Mouse (Mus musculus): ENCODE data around the gene Celf5. TPM values are rescaled to one million over a fixed set of nuclear protein-coding genes. Genes with fewer than 3 reads are reported as not detected.

The Celf5 gene
- polyA plus RNA-seq, 1 experiment from 2014 or later: 9.7 TPM

GRCm38 (mm10) chr10:81426081-81426671 lies 56.3 kb downstream of the Celf5 start:
- WGBS: 2% methylated on average over 20 of the region's 33 CpGs
- Histone ChIP-seq H3K4me3 (ENCODE audit: low read depth, low read length) (peak overlapping the region; percentile 33), H3K36me3 (ENCODE audit: control insufficient read depth, insufficient read depth, low read length) (no peaks in the 10 kb centered on the region), H3K27me3 (ENCODE audit: control insufficient read depth, insufficient read depth, low read length) (peaks cover 47% of the 10 kb centered on the region), H3K9ac (ENCODE audit: low read length) (peak overlapping the region; percentile 43; the same call in 1 of the 2 replicates), H3K9me3 (ENCODE audit: control insufficient read depth, low read length) (no peaks in the 10 kb centered on the region), H3K4me1 (replicated peaks; ENCODE audit: control insufficient read depth, insufficient read depth, low read length) (peaks cover 20% of the 10 kb centered on the region), H3K27ac (ENCODE audit: low read depth, low read length) (no peak overlapping the region), H3K4me2 (ENCODE audit: low read depth, low read length, severe bottlenecking) (peak overlapping the region; percentile 55)
- DNase-seq (ENCODE audit: low spot score) (peak; percentile 62), ATAC-seq (replicated peaks; ENCODE audit: low FRiP score) (no peak)

GRCm38 (mm10) chr10:81425236-81425850 lies 57.2 kb downstream of the Celf5 start:
- H3K27ac ChIP-seq (ENCODE audit: low read depth, low read length): no peak overlapping the region
- H3K27me3 ChIP-seq (ENCODE audit: control insufficient read depth, insufficient read depth, low read length): peaks cover 44% of the 10 kb centered on the region
- no peak overlapping the region for H3K4me2 ChIP-seq (ENCODE audit: low read depth, low read length, severe bottlenecking)
- no peak overlapping the region for H3K9ac ChIP-seq (ENCODE audit: low read length)
- ATAC-seq (replicated peaks; ENCODE audit: low FRiP score) (no peak), DNase-seq (ENCODE audit: low spot score) (peak; percentile 59)
- peaks cover 16% of the 10 kb centered on the region for H3K4me1 ChIP-seq (replicated peaks; ENCODE audit: control insufficient read depth, insufficient read depth, low read length)
- H3K9me3 ChIP-seq (ENCODE audit: control insufficient read depth, low read length): no peaks in the 10 kb centered on the region
- no peaks in the 10 kb centered on the region for H3K36me3 ChIP-seq (ENCODE audit: control insufficient read depth, insufficient read depth, low read length)
- H3K4me3 ChIP-seq (ENCODE audit: low read depth, low read length): no peak overlapping the region
- WGBS: 25% methylated on average over 10 of the region's 10 CpGs

- H3K4me2 ChIP-seq (ENCODE audit: low read depth, low read length, severe bottlenecking): no peak overlapping the region
- peaks cover 12% of the 10 kb centered on the region for H3K4me1 ChIP-seq (replicated peaks; ENCODE audit: control insufficient read depth, insufficient read depth, low read length)
- H3K27ac ChIP-seq (ENCODE audit: low read depth, low read length): no peak overlapping the region
- DNase-seq (ENCODE audit: low spot score) (peak; percentile 53), ATAC-seq (replicated peaks; ENCODE audit: low FRiP score) (no peak)
- no peak overlapping the region for H3K9ac ChIP-seq (ENCODE audit: low read length)
- H3K9me3 ChIP-seq (ENCODE audit: control insufficient read depth, low read length): no peaks in the 10 kb centered on the region
- H3K27me3 ChIP-seq (ENCODE audit: control insufficient read depth, insufficient read depth, low read length): peaks cover 44% of the 10 kb centered on the region
- H3K36me3 ChIP-seq (ENCODE audit: control insufficient read depth, insufficient read depth, low read length): no peaks in the 10 kb centered on the region; the same call in 1 of the 2 replicates
- no peak overlapping the region for H3K4me3 ChIP-seq (ENCODE audit: low read depth, low read length)
- 6% methylated on average over 25 of the region's 25 CpGs for WGBS
Measured at GRCm38 (mm10) chr10:81424246-81425051, 58.1 kb downstream of the Celf5 start.

GRCm38 (mm10) chr10:81423476-81424245 lies 58.8 kb downstream of the Celf5 start:
- no peak overlapping the region for H3K27ac ChIP-seq (ENCODE audit: low read depth, low read length)
- DNase-seq (ENCODE audit: low spot score) (peak; percentile 43), ATAC-seq (replicated peaks; ENCODE audit: low FRiP score) (no peak)
- H3K4me2 ChIP-seq (ENCODE audit: low read depth, low read length, severe bottlenecking): no peak overlapping the region
- H3K4me1 ChIP-seq (replicated peaks; ENCODE audit: control insufficient read depth, insufficient read depth, low read length): peaks cover 14% of the 10 kb centered on the region
- 80% methylated on average over 4 of the region's 4 CpGs for WGBS
- no peak overlapping the region for H3K4me3 ChIP-seq (ENCODE audit: low read depth, low read length)
- H3K9me3 ChIP-seq (ENCODE audit: control insufficient read depth, low read length): no peaks in the 10 kb centered on the region
- H3K27me3 ChIP-seq (ENCODE audit: control insufficient read depth, insufficient read depth, low read length): peaks cover 44% of the 10 kb centered on the region
- no peak overlapping the region for H3K9ac ChIP-seq (ENCODE audit: low read length)
- H3K36me3 ChIP-seq (ENCODE audit: control insufficient read depth, insufficient read depth, low read length): no peaks in the 10 kb centered on the region; the same call in 1 of the 2 replicates

- DNase-seq (ENCODE audit: low spot score) (no peak), ATAC-seq (replicated peaks; ENCODE audit: low FRiP score) (no peak)
- Histone ChIP-seq H3K4me2 (ENCODE audit: low read depth, low read length, severe bottlenecking) (no peak overlapping the region), H3K4me3 (ENCODE audit: low read depth, low read length) (no peak overlapping the region), H3K27ac (ENCODE audit: low read depth, low read length) (no peak overlapping the region), H3K9ac (ENCODE audit: low read length) (no peak overlapping the region), H3K9me3 (ENCODE audit: control insufficient read depth, low read length) (no peaks in the 10 kb centered on the region), H3K36me3 (ENCODE audit: control insufficient read depth, insufficient read depth, low read length) (no peaks in the 10 kb centered on the region; the same call in 1 of the 2 replicates), H3K4me1 (replicated peaks; ENCODE audit: control insufficient read depth, insufficient read depth, low read length) (peaks cover 17% of the 10 kb centered on the region), H3K27me3 (ENCODE audit: control insufficient read depth, insufficient read depth, low read length) (peaks cover 36% of the 10 kb centered on the region)
- WGBS: 88% methylated on average over 3 of the region's 3 CpGs
Measured at GRCm38 (mm10) chr10:81422661-81423217, 59.8 kb downstream of the Celf5 start.

- Histone ChIP-seq H3K4me3 (ENCODE audit: low read depth, low read length) (no peak overlapping the region), H3K27me3 (ENCODE audit: control insufficient read depth, insufficient read depth, low read length) (peaks cover 31% of the 10 kb centered on the region), H3K36me3 (ENCODE audit: control insufficient read depth, insufficient read depth, low read length) (no peaks in the 10 kb centered on the region; the same call in 1 of the 2 replicates), H3K9ac (ENCODE audit: low read length) (no peak overlapping the region), H3K9me3 (ENCODE audit: control insufficient read depth, low read length) (no peaks in the 10 kb centered on the region), H3K4me1 (replicated peaks; ENCODE audit: control insufficient read depth, insufficient read depth, low read length) (peaks cover 18% of the 10 kb centered on the region), H3K4me2 (ENCODE audit: low read depth, low read length, severe bottlenecking) (no peak overlapping the region), H3K27ac (ENCODE audit: low read depth, low read length) (no peak overlapping the region)
- WGBS: 77% methylated on average over 6 of the region's 6 CpGs
- no peak for ATAC-seq (replicated peaks; ENCODE audit: low FRiP score)
- peak; percentile 48 for DNase-seq (ENCODE audit: low spot score)
Measured at GRCm38 (mm10) chr10:81422191-81422590, 60.3 kb downstream of the Celf5 start.

- peaks cover 26% of the 10 kb centered on the region for H3K27me3 ChIP-seq (ENCODE audit: control insufficient read depth, insufficient read depth, low read length)
- no peaks in the 10 kb centered on the region for H3K9me3 ChIP-seq (ENCODE audit: control insufficient read depth, low read length)
- H3K4me3 ChIP-seq (ENCODE audit: low read depth, low read length): no peak overlapping the region
- no peak overlapping the region for H3K4me2 ChIP-seq (ENCODE audit: low read depth, low read length, severe bottlenecking)
- no peak overlapping the region for H3K27ac ChIP-seq (ENCODE audit: low read depth, low read length)
- no peaks in the 10 kb centered on the region; the same call in 1 of the 2 replicates for H3K36me3 ChIP-seq (ENCODE audit: control insufficient read depth, insufficient read depth, low read length)
- no peak overlapping the region for H3K9ac ChIP-seq (ENCODE audit: low read length)
- DNase-seq (ENCODE audit: low spot score): peak; percentile 44
- ATAC-seq (replicated peaks; ENCODE audit: low FRiP score): no peak
- peaks cover 21% of the 10 kb centered on the region for H3K4me1 ChIP-seq (replicated peaks; ENCODE audit: control insufficient read depth, insufficient read depth, low read length)
- 84% methylated on average over 5 of the region's 5 CpGs for WGBS
Measured at GRCm38 (mm10) chr10:81421797-81422100, 60.8 kb downstream of the Celf5 start.
